In the genomic region with DNA sequence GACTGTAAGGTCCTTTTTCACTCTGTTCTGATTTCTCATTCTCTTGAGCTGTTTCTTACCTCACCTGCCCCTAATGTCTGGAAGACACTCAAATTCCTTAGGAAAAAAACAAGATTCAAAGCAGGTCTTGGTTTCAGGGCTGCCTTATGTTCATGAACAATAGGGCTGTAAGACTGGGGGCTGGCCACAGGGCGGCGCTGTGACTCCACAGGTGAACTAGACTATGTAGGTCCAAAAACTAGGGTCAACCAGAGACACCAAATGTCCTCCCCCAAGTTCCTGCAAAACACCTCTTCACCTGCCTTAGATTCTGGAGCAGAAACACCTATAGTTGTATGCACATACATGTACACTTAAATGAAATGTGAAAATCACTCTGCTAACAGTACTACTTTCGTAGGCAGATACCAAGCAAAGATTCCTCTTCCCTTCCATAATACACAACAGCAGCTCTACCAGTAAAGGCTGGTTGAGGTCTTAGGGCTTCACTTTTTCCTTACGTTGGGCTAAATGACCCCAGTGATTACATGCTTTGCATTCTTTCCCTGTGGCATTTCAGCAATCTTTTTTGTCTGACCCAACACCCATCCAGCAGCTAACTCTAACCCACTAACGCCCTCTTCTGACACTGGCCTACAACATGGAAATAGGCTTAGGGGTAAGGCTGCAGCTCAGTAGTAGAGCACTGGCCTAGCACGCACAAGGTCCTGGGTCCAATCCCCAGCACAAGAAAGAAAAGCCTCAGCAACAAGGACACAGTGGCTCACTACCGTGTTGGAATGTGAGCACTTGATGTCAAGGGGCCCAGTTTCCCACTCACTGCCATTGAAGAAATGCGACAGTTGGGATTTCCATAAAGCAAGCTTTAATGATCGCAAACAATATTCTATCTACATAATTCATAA, we compare ENCODE assay signal across 8 mouse cellular contexts. TPM values are rescaled to one million over a fixed set of nuclear protein-coding genes. Genes with fewer than 3 reads are reported as not detected.
DNase-seq lines count a peak whose midpoint lies in the region; ATAC-seq and TF ChIP-seq lines count a peak whose summit lies in the region.
"Had no signal": no experiment of that assay in that cellular context is flagged by ENCODE, and none has a peak within 500 bp of the region (broad histone marks: within the 10 kb centered on the region; RNA-seq: fewer than 3 reads in every experiment).

No protein-coding gene starts in this region.

- no peak overlapping the region for H3K4me2 ChIP-seq in hindbrain, postnatal 0 days (ENCODE audit: low read depth, low read length)
- no peak overlapping the region for H3K4me2 ChIP-seq in midbrain, embryonic 14.5 days (ENCODE audit: low read length)
- H3K4me2 ChIP-seq: liver, embryonic 13.5 days had no signal

- peak; percentile 96 for TF ChIP-seq CTCF in hindbrain, postnatal 0 days (IDR thresholded peaks at IDR 0.05; ENCODE audit: low read depth)

- peak; percentile 75 for ATAC-seq in hindbrain, postnatal 0 days
- ATAC-seq in midbrain, embryonic 14.5 days (ENCODE audit: low FRiP score, low TSS enrichment): peak; percentile 61; the same call in 1 of the 2 replicates

- DNase-seq in ZHBTc4 (ENCODE audit: low read depth, low spot score): peak; percentile 81
- DNase-seq in cerebellum, postnatal 10 days: peak; percentile 93 to 95
- peak; percentile 40 to 58 for DNase-seq in gastrocnemius, adult 8-10 months (ENCODE audit: low spot score in 2 of 2)
- peak; percentile 86 for DNase-seq in hindbrain, postnatal 0 days (ENCODE audit: low spot score)
- DNase-seq in left cerebral cortex, postnatal 25 days (ENCODE audit: low spot score in 2 of 2): peak; percentile 61 to 69
- DNase-seq in midbrain, embryonic 14.5 days: peak; percentile 89
- peak; percentile 43 to 77 for DNase-seq in spleen, adult 18-20 months
- DNase-seq: liver, embryonic 13.5 days had no signal

- 59% methylated on average over 9 of the region's 9 CpGs for WGBS in hindbrain, postnatal 0 days
- 63% methylated on average over 9 of the region's 9 CpGs for WGBS in midbrain, embryonic 14.5 days

- no peak overlapping the region for H3K9ac ChIP-seq in hindbrain, postnatal 0 days (replicated peaks; ENCODE audit: low read length)
- no peak overlapping the region for H3K9ac ChIP-seq in midbrain, embryonic 14.5 days (replicated peaks; ENCODE audit: low read length)
- H3K9ac ChIP-seq: liver, embryonic 13.5 days had no signal

- intact Hi-C loops in left cerebral cortex, postnatal 25 days (cut with DNase I): loop anchor here (2.0 to 5.0 kb wide), 3 partner anchors 28 to 119 kb away; partner anchors contain the start of gene Zfp219

- 0 out of 2 replicates have a peak, but pooled peaks cover 3% of the 10 kb centered on the region for H3K36me3 ChIP-seq in hindbrain, postnatal 0 days (ENCODE audit: insufficient read depth, low read length)
- no peaks in the 10 kb centered on the region for H3K36me3 ChIP-seq in midbrain, embryonic 14.5 days (ENCODE audit: control insufficient read depth, insufficient read depth, low read length)
- H3K36me3 ChIP-seq: liver, embryonic 13.5 days had no signal

- no peaks in the 10 kb centered on the region for H3K27me3 ChIP-seq in hindbrain, postnatal 0 days (ENCODE audit: insufficient read depth, low read length)
- no peaks in the 10 kb centered on the region for H3K27me3 ChIP-seq in midbrain, embryonic 14.5 days (ENCODE audit: control insufficient read depth, insufficient read depth, low read length)
- H3K27me3 ChIP-seq: liver, embryonic 13.5 days had no signal

- H3K9me3 ChIP-seq in hindbrain, postnatal 0 days (ENCODE audit: low read length): no peaks in the 10 kb centered on the region
- no peaks in the 10 kb centered on the region for H3K9me3 ChIP-seq in midbrain, embryonic 14.5 days (ENCODE audit: control insufficient read depth, low read length)
- H3K9me3 ChIP-seq: liver, embryonic 13.5 days had no signal

- no peak overlapping the region for H3K27ac ChIP-seq in hindbrain, postnatal 0 days
- H3K27ac ChIP-seq in midbrain, embryonic 14.5 days (replicated peaks; ENCODE audit: low read depth, low read length): no peak overlapping the region
- H3K27ac ChIP-seq: liver, embryonic 13.5 days had no signal

- H3K4me3 ChIP-seq in hindbrain, postnatal 0 days (ENCODE audit: low read length): no peak overlapping the region
- H3K4me3 ChIP-seq in midbrain, embryonic 14.5 days (replicated peaks; ENCODE audit: low read depth, low read length): no peak overlapping the region
- H3K4me3 ChIP-seq: liver, embryonic 13.5 days had no signal

- no peaks in the 10 kb centered on the region for H3K4me1 ChIP-seq in hindbrain, postnatal 0 days (ENCODE audit: insufficient read depth, low read length)
- no peaks in the 10 kb centered on the region for H3K4me1 ChIP-seq in midbrain, embryonic 14.5 days (ENCODE audit: control insufficient read depth, insufficient read depth, low read length)

RNA-seq across cellular contexts. Expression of gene Slc39a2, which starts 10.4 kb away (rescaled TPM):
- under 1 TPM; 0.11 to 0.48 (median 0.33) TPM for total RNA-seq in gastrocnemius, adult 8-10 months (2022)
- total RNA-seq in hindbrain, postnatal 0 days (2014; rRNA removed): 0.89 and 2.4 TPM in 2 replicates
- 0.61 and 0.64 TPM in 2 replicates for polyA plus RNA-seq in hindbrain, postnatal 0 days (2015; fragmentation: Nextera tagmentation; extraction: Ambion mirVana)
- total RNA-seq in left cerebral cortex, postnatal 25 days (2021): 1 to 10 TPM; 4.8 to 6.6 TPM
- 1.1 and 1.8 TPM in 2 replicates for polyA plus RNA-seq in midbrain, embryonic 14.5 days (2014; fragmentation: Nextera tagmentation; extraction: Ambion mirVana)

RNA-seq across cellular contexts. Expression of gene Ndrg2, which starts 10.9 kb away (rescaled TPM):
- total RNA-seq in gastrocnemius, adult 8-10 months (2022): 1,000 to 10,000 TPM; 1,880 to 2,007 (median 1,939) TPM
- total RNA-seq in hindbrain, postnatal 0 days (2014; rRNA removed): 514 and 732 TPM in 2 replicates
- polyA plus RNA-seq in hindbrain, postnatal 0 days (2015; fragmentation: Nextera tagmentation; extraction: Ambion mirVana): 543 and 625 TPM in 2 replicates
- total RNA-seq in left cerebral cortex, postnatal 25 days (2021): 100 to 1,000 TPM; 694 to 748 TPM
- 98.7 and 128 TPM in 2 replicates for polyA plus RNA-seq in midbrain, embryonic 14.5 days (2014; fragmentation: Nextera tagmentation; extraction: Ambion mirVana)

RNA-seq across cellular contexts. Expression of gene Tppp2, which starts 15.2 kb away (rescaled TPM):
- total RNA-seq in gastrocnemius, adult 8-10 months (2022): 1 to 10 TPM in 3 of 4 experiments, under 1 TPM in 1; 0.92 to 1.7 (median 1.7) TPM
- total RNA-seq in hindbrain, postnatal 0 days (2014; rRNA removed): not detected in 2 replicates
- polyA plus RNA-seq in hindbrain, postnatal 0 days (2015; fragmentation: Nextera tagmentation; extraction: Ambion mirVana): not detected in 2 replicates
- not detected for total RNA-seq in left cerebral cortex, postnatal 25 days (2021)
- not detected in 2 replicates for polyA plus RNA-seq in midbrain, embryonic 14.5 days (2014; fragmentation: Nextera tagmentation; extraction: Ambion mirVana)
- polyA plus RNA-seq: liver, embryonic 13.5 days had no signal

RNA-seq across cellular contexts. Expression of gene Mettl17, which starts 18.4 kb away (rescaled TPM):
- 10 to 100 TPM in 3 of 4 experiments, 1 to 10 TPM in 1; 8.6 to 14.7 (median 12.3) TPM for total RNA-seq in gastrocnemius, adult 8-10 months (2022)
- 33.1 and 41.9 TPM in 2 replicates for total RNA-seq in hindbrain, postnatal 0 days (2014; rRNA removed)
- polyA plus RNA-seq in hindbrain, postnatal 0 days (2015; fragmentation: Nextera tagmentation; extraction: Ambion mirVana): 61.8 and 72.5 TPM in 2 replicates
- 10 to 100 TPM; 26.0 to 33.8 TPM for total RNA-seq in left cerebral cortex, postnatal 25 days (2021)
- polyA plus RNA-seq in midbrain, embryonic 14.5 days (2014; fragmentation: Nextera tagmentation; extraction: Ambion mirVana): 85.2 and 85.6 TPM in 2 replicates

RNA-seq across cellular contexts. Expression of gene Rnase13, which starts 19.5 kb away (rescaled TPM):
- total RNA-seq in gastrocnemius, adult 8-10 months (2022): not detected
- not detected in 2 replicates for total RNA-seq in hindbrain, postnatal 0 days (2014; rRNA removed)
- not detected in 2 replicates for polyA plus RNA-seq in hindbrain, postnatal 0 days (2015; fragmentation: Nextera tagmentation; extraction: Ambion mirVana)
- total RNA-seq in left cerebral cortex, postnatal 25 days (2021): under 1 TPM in 1 of 2 experiments, not detected in 1; 0.32 TPM
- not detected in 2 replicates for polyA plus RNA-seq in midbrain, embryonic 14.5 days (2014; fragmentation: Nextera tagmentation; extraction: Ambion mirVana)
- polyA plus RNA-seq: liver, embryonic 13.5 days had no signal
